Mouse (Mus musculus): ENCODE results near the gene Krt39.

DNA sequence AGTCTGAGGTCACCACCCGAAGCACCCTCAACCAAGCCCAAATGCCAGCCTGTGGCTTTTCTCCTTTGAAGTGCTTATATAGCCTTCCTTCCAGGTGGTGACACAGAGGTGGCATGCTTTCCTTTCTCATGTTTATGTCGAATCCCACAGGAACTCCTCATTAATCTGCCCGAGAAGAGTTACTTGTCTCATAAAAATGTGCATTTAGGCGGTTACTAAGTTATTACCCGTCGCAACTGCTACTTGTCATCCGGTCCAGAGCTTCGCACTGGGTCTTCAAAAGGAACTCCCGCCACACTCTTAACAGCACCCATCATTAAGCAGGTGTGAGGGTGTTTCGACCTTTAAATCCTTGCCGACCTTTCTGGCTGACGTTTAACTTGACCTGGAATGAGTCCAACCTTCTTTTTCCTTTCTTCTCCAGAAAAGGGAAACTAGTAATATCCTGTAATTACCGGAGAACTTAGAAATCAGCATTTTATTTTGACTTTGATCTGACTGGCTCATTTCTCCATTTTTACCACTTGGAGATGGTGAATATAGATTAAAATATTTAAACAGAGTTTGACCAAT, at the start of gene Krt39:
- TF ChIP-seq CTCF (IDR thresholded peaks at IDR 0.05; ENCODE audit: extremely low read depth, insufficient read depth, low read length) (no peak), POLR2A (IDR thresholded peaks at IDR 0.05; ENCODE audit: extremely low read depth, insufficient read depth, low read length) (no peak)

Measured in cortical plate, adult 2 months (tissue).